Mouse (Mus musculus) erythroblast, embryonic 14.5 days (primary cell): ENCODE data around the gene Gm8764.

Experiments
- GATA1 ChIP-seq: IDR thresholded peaks from 2 replicates; pipeline ENCODE4 v1.6.1; 2012; ENCODE audit warnings: low read length, inconsistent platforms, mixed read lengths
- TAL1 ChIP-seq: IDR thresholded peaks from 3 replicates; pipeline ENCODE4 v1.6.1; 2012; ENCODE audit warnings: low read length, inconsistent platforms, mixed read lengths

DNA sequence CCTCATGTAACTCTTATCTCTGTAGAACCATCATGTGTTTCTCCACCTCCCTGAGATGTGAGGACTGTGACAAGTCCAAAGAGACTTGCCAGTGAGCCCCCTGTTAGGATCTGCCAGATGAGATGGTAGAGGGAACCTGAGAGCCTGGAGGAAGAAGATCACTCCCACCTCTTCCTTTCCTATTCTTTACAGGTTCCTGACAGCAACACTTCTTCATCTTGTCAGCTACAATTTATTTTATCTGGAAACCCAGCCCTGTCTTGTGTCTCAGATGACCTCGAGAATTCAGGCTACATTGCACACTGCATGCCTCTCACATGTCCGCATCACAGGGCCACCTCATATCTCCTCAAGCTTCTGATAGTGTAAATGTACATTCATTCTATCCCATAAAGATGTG, 41.5 kb upstream of the Gm8764 start:
- TF ChIP-seq GATA1 (no peak), TAL1 (no peak)
